In genomic region chr16:37027581-37027980, GRCm38 (mm10) we compare ENCODE assay signal across 15 mouse cellular contexts.
"Had no signal": no experiment of that assay in that cellular context is flagged by ENCODE, and none has a peak within 500 bp of the region (broad histone marks: within the 10 kb centered on the region; RNA-seq: fewer than 3 reads in every experiment).

No protein-coding gene starts in this region.

- H3K27ac ChIP-seq: lung, embryonic 15.5 days; macrophage; midbrain, embryonic 13.5 days; midbrain, embryonic 15.5 days; neural tube, embryonic 12.5 days; stomach, embryonic 15.5 days; stomach, postnatal 0 days had no signal

- H3K4me3 ChIP-seq: lung, embryonic 15.5 days; megakaryocyte, embryonic 14.5 days; midbrain, embryonic 13.5 days; midbrain, embryonic 15.5 days; neural tube, embryonic 12.5 days; stomach, embryonic 15.5 days had no signal

- DNase-seq: lung, adult 2 months; lung, postnatal 14 days; lung, postnatal 36 days; right cerebral cortex, postnatal 14 days; thymus, adult 2 months; thymus, postnatal 25 days; thymus, postnatal 4 days had no signal
